Mouse (Mus musculus) bone marrow, adult 2 months (tissue): Measurements from ENCODE around the gene D10Wsu102e.

Source experiments
- CTCF ChIP-seq: fragments of 200-500 bp; IDR thresholded peaks from 2 replicates; pipeline ENCODE4 v1.5.1; 2011; ENCODE audit warnings: low read length, control low read depth; ENCODE audit not compliant: control insufficient read depth, insufficient read depth
- POLR2A ChIP-seq: fragments of 200-500 bp; IDR thresholded peaks from 2 replicates; pipeline ENCODE4 v1.6.1; 2011; ENCODE audit warnings: low read depth, mild to moderate bottlenecking, control low read depth, low read length, borderline replicate concordance; ENCODE audit not compliant: control insufficient read depth

DNA sequence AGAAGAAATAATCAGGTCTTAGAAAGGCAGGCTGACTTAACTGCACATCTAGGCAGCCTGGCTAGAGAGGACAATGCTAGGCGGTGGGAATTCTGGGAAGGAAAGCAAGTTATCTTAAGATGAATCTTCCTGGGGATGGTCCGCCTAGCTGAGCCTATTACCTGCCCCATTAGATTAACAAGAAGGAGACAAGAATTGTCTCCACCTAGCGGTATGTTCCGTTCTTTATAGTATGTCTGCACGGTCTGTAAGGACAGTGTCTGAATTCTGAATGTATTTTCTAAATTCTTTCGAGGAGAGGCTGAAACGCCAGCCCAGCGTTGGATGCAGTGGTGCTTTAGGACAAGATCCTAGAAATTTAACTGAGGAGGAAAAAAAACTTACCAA lies 5.7 kb upstream of the D10Wsu102e start:
- TF ChIP-seq CTCF (no peak), POLR2A (no peak)
